Mouse (Mus musculus) thymus, adult 2 months (tissue): Measurements from ENCODE around the gene Lclat1.

ENCODE experiments used
- CTCF ChIP-seq: fragments of 200-500 bp; IDR thresholded peaks from 2 replicates; pipeline ENCODE4 v1.5.1; 2012; ENCODE audit warnings: mild to moderate bottlenecking, control low read depth, low read length, moderate library complexity, borderline replicate concordance; ENCODE audit not compliant: control insufficient read depth, poor library complexity, insufficient read depth; ENCODE audit errors: extremely low read depth
- POLR2A ChIP-seq: fragments of 200-500 bp; IDR thresholded peaks from 2 replicates; pipeline ENCODE4 v1.6.1; 2012; ENCODE audit warnings: mild to moderate bottlenecking, low read length, control low read depth, moderate library complexity; ENCODE audit not compliant: control insufficient read depth, poor library complexity, insufficient read depth; ENCODE audit errors: extremely low read depth

DNA sequence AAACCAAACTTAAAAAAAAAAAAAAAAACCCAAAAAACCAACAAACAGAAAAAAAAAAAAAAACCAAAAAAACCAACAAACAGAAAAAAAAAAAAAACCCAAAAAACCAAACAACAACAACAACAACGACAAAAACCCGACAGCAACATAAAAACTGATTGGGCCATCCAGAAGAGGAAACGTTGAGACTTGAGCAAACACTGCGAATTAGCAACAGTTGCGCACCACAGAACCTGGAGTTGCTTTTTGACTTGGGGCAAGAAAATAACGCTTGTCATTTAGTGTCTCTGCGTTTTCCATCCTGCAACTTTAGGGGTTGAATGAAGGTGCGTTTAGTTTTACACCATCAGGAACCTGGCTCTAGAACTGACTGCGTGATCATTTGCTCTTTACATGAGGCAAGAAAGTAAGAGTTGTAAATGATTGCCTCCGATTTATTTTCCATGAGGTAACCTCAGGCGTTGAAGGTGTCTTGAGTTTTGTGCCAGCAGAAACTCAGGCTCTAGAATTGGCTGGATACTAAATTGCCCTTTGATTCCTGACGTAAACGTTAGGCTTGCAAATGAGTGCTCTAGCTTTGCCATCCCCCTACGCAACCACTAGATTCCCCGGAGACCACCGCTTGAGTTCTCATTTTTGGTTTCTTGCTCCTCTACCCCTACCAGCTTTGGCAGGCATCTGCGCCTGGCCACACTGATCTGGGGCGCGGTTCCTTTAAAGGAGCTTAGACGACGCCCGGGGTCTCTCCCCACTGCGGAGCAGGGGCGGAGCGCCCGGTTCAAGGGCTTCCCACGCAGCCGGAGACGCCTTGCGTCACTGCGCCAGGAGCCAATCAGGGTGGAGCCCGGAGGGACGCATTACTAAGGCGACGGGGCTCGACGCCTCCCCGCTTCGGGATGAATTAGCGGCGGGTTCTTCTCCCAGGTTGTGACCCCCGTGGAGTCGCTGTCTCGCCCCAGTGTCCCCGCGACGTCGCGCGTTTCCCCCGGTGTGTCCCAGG lies at the start of gene Lclat1:
- TF ChIP-seq CTCF, result 0 out of 2 replicates have a peak, but pooled peaks have one; percentile 51
- peak; percentile 91 for TF ChIP-seq POLR2A
